Mouse (Mus musculus) lung, embryonic 14.5 days (tissue): ENCODE data around the gene Mipep. TPM values are rescaled to one million over a fixed set of nuclear protein-coding genes. Genes with fewer than 3 reads are reported as not detected.

Experiments used
- ATAC-seq: fragments of 200-750 bp; cut with Nextera tagmentation; 2 replicates; pipeline ENCODE4 v1.8.0; 2017; ENCODE audit warnings: mild to moderate bottlenecking, moderate TSS enrichment, moderate library complexity; ENCODE audit not compliant: insufficient read depth
- DNase-seq: peaks from one replicate; pipeline ENCODE4 v3.0.0-alpha.2; 2015
- H3K27ac ChIP-seq: fragments of 300-500 bp; sonication (generic); 2 replicates; pipeline ENCODE4 v1.5.1; 2014; ENCODE audit warnings: low read depth, mild to moderate bottlenecking, moderate library complexity
- H3K27me3 ChIP-seq: fragments of 300-500 bp; sonication (generic); 2 replicates; pipeline ENCODE4 v1.6.1; 2014; ENCODE audit warnings: low read length, control low read depth; ENCODE audit not compliant: insufficient read depth
- H3K36me3 ChIP-seq: fragments of 300-500 bp; sonication (generic); 2 replicates; pipeline ENCODE4 v1.6.1; 2014; ENCODE audit warnings: control low read depth; ENCODE audit not compliant: insufficient read depth
- H3K4me1 ChIP-seq: fragments of 300-500 bp; sonication (generic); 2 replicates; pipeline ENCODE4 v1.6.1; 2014; ENCODE audit warnings: antibody characterized with exemption, control low read depth; ENCODE audit not compliant: insufficient read depth
- H3K4me2 ChIP-seq: fragments of 300-500 bp; sonication (generic); 2 replicates; pipeline ENCODE4 v1.6.1; 2014; ENCODE audit warnings: mild to moderate bottlenecking
- H3K4me3 ChIP-seq: fragments of 300-500 bp; sonication (generic); 2 replicates; pipeline ENCODE4 v1.5.1; 2014; ENCODE audit warnings: low read depth, low read length
- H3K9ac ChIP-seq: fragments of 300-500 bp; sonication (generic); 2 replicates; pipeline ENCODE4 v1.6.1; 2014
- H3K9me3 ChIP-seq: fragments of 300-500 bp; sonication (generic); 2 replicates; pipeline ENCODE4 v1.6.1; 2016; ENCODE audit warnings: low read depth, low read length, control low read depth
- CTCF ChIP-seq: IDR thresholded peaks from 2 replicates; pipeline ENCODE4 v1.5.1; 2016; ENCODE audit warnings: antibody characterized with exemption, low read depth
- WGBS: fragments of 180-500 bp; shearing (Covaris S2); extraction: QIAGEN DNeasy Blood & Tissue Kit; methylation state at CpG from one replicate; pipeline ENCODE4 v1.1.7; 2014; 5-methylcytosine and 5-hydroxymethylcytosine counted together
- polyA plus RNA-seq: library from polyadenylated mRNA; unstranded; fragments of >200 nt; fragmentation: Nextera tagmentation; extraction: Ambion mirVana; gene quantifications from 2 replicates; pipeline ENCODE4 v1.2.1, GENCODE M21; 2014

Gene Mipep
- polyA plus RNA-seq, 1 experiment from 2014 or later: 26.5 TPM

DNA sequence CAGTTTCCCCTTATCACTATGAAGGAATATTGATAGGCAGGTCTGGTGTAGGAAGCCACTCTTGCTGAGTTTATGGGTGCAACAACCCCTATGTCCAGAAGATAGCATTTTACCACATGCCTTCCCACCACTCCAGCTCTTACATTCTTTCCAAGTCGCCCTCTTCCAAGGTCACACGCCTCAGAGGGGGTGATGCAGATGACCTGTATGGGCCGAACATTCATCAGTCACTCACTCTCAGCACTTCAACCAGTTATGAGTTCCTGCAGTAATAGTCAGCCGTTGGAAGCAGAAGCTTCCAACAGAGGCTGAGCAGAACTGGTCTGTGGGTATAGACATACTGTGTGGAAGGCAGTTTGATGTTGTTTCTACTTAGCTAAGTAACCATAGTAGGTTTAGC lies 27.2 kb downstream of the Mipep start:
- WGBS: 83% methylated on average over 4 of the region's 4 CpGs
- H3K9ac ChIP-seq: no peak overlapping the region
- DNase-seq (no peak), ATAC-seq (no peak)
- no peak overlapping the region for H3K27ac ChIP-seq
- no peak overlapping the region for H3K4me3 ChIP-seq
- H3K4me1 ChIP-seq: no peaks in the 10 kb centered on the region
- H3K4me2 ChIP-seq: no peak overlapping the region
- H3K9me3 ChIP-seq: no peaks in the 10 kb centered on the region
- H3K36me3 ChIP-seq: peaks cover 17% of the 10 kb centered on the region; the same call in 1 of the 2 replicates
- H3K27me3 ChIP-seq: no peaks in the 10 kb centered on the region
- TF ChIP-seq CTCF: no peak

DNA sequence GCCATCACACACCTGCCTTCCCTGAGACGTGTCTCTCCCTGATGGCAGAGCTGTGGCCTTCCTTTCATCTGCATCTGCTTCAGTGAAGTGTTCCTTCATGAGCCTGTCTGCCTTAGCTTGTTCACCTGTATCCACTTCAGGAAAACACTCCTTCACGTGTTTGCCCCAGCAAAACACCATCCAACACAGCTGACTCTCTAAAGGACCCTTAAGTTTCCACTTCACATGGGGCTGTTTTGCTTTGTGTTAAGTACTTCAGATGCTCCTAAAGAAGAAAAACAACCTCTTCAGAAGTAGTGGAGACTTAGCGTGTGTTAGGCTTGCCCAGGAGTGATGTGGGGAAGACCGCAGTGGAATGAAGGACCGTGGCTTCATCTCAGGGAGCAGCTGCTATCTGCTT lies 30.7 kb downstream of the Mipep start:
- H3K9me3 ChIP-seq: no peaks in the 10 kb centered on the region
- WGBS: 65% methylated on average over 5 of the region's 5 CpGs
- H3K4me1 ChIP-seq: peaks cover 7% of the 10 kb centered on the region; the same call in 1 of the 2 replicates
- no peaks in the 10 kb centered on the region for H3K27me3 ChIP-seq
- H3K36me3 ChIP-seq: peaks cover 28% of the 10 kb centered on the region; the same call in 1 of the 2 replicates
- no peak for TF ChIP-seq CTCF
- DNase-seq (peak; percentile 62), ATAC-seq (peak; percentile 85)
- H3K4me3 ChIP-seq: no peak overlapping the region
- H3K27ac ChIP-seq: no peak overlapping the region
- no peak overlapping the region for H3K9ac ChIP-seq
- no peak overlapping the region for H3K4me2 ChIP-seq

DNA sequence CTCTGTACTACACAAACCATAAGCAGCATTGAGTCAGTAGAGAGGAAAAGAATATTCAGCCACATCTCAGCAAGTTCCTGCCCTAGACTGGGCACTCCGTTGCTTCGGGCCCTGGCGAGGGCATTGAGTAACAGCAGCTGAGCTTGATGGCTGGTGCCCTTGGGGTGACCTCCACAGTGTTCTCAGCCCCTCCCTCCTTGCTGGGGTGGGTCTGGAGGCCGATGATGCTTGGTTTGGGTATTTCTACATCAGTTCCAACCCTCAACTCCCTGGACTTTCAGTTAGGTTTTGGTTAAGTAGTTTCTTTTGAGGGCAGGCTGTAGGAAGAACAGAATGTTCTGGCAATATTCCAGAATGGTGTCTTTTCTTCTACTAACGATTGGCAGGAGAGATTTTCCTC lies 33.7 kb downstream of the Mipep start:
- Histone ChIP-seq H3K9me3 (no peaks in the 10 kb centered on the region), H3K4me3 (no peak overlapping the region), H3K9ac (no peak overlapping the region), H3K4me1 (peaks cover 7% of the 10 kb centered on the region; the same call in 1 of the 2 replicates), H3K27ac (no peak overlapping the region), H3K4me2 (no peak overlapping the region), H3K36me3 (peaks cover 28% of the 10 kb centered on the region; the same call in 1 of the 2 replicates), H3K27me3 (no peaks in the 10 kb centered on the region)
- no peak; the same call in 1 of the 2 replicates for ATAC-seq
- 49% methylated on average over 5 of the region's 5 CpGs for WGBS
- peak; percentile 21 for DNase-seq
- TF ChIP-seq CTCF: no peak

DNA sequence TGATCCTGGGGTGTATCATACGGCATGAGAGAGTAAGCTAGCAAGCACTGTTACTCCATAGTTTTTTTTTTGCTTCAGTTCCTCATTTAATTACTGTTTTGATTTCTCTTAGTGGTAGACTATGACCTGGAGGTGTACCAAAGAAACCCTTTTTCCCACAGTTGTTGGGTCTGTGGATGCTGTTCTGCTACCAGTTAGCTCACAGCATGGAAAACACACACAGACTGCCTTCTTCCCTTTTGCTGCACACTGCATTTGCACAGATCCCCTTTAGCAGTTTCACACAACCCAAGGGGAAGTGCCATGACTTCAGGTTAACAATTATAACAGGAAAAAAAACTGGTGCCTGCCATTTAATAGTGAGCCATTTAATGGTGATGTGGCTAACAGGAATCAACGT lies 45.7 kb downstream of the Mipep start:
- Histone ChIP-seq H3K9me3 (no peaks in the 10 kb centered on the region), H3K27ac (no peak overlapping the region), H3K9ac (no peak overlapping the region), H3K4me1 (no peaks in the 10 kb centered on the region), H3K4me3 (no peak overlapping the region), H3K36me3 (peaks cover 33% of the 10 kb centered on the region), H3K27me3 (no peaks in the 10 kb centered on the region), H3K4me2 (no peak overlapping the region)
- WGBS: 87% methylated on average over 2 of the region's 2 CpGs
- TF ChIP-seq CTCF: no peak
- DNase-seq (no peak), ATAC-seq (no peak)

DNA sequence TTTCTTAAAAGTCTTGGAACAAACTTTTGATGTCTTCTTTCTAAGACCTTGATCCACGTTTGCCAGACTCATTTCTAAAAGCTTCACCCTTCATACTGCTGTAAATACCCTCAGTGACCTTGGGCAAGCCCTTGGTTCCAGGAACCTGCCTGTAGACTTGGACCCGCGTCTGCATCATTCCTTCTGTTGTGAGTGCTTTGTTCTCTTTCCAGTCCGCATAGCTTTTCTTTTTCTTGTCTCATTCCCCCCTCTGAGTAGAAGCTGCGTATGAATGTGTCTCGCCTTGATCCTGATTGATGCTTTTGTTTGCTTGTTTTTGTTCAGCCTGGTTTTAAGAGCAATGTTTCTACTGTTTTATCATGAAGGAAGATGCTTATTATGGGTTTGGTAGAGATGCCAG lies 52.3 kb downstream of the Mipep start:
- ATAC-seq (no peak), DNase-seq (no peak)
- H3K9me3 ChIP-seq: no peaks in the 10 kb centered on the region
- no peak overlapping the region for H3K9ac ChIP-seq
- 82% methylated on average over 6 of the region's 6 CpGs for WGBS
- H3K27ac ChIP-seq: no peak overlapping the region
- H3K4me1 ChIP-seq: peaks cover 12% of the 10 kb centered on the region
- no peak overlapping the region for H3K4me3 ChIP-seq
- TF ChIP-seq CTCF: no peak
- peaks cover 11% of the 10 kb centered on the region for H3K36me3 ChIP-seq
- H3K27me3 ChIP-seq: no peaks in the 10 kb centered on the region
- no peak overlapping the region for H3K4me2 ChIP-seq

DNA sequence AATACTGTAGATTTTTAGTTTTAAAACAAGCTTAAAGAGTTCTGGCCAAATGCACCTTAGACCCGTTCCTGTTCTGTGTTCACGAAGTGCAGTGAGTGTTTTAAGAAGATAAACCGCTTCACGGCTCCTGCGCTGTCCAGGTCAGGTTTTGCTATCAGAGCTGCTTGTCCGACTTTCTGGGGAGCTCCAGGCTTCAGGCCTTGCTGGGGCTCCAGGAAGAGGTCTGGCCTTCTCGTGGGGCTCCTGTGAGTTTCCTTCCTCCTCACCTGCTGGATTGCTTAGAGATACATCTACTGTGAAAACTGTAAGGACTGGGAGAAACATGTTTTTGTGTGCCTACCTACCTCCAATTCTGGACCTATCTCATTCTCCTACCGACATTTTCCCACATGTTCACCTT lies 55.3 kb downstream of the Mipep start:
- DNase-seq (no peak), ATAC-seq (no peak)
- Histone ChIP-seq H3K4me1 (peaks cover 22% of the 10 kb centered on the region), H3K4me3 (no peak overlapping the region), H3K27me3 (no peaks in the 10 kb centered on the region), H3K36me3 (peaks cover 5% of the 10 kb centered on the region; the same call in 1 of the 2 replicates), H3K9ac (no peak overlapping the region), H3K4me2 (no peak overlapping the region), H3K27ac (no peak overlapping the region), H3K9me3 (no peaks in the 10 kb centered on the region)
- TF ChIP-seq CTCF: no peak
- 69% methylated on average over 8 of the region's 8 CpGs for WGBS

DNA sequence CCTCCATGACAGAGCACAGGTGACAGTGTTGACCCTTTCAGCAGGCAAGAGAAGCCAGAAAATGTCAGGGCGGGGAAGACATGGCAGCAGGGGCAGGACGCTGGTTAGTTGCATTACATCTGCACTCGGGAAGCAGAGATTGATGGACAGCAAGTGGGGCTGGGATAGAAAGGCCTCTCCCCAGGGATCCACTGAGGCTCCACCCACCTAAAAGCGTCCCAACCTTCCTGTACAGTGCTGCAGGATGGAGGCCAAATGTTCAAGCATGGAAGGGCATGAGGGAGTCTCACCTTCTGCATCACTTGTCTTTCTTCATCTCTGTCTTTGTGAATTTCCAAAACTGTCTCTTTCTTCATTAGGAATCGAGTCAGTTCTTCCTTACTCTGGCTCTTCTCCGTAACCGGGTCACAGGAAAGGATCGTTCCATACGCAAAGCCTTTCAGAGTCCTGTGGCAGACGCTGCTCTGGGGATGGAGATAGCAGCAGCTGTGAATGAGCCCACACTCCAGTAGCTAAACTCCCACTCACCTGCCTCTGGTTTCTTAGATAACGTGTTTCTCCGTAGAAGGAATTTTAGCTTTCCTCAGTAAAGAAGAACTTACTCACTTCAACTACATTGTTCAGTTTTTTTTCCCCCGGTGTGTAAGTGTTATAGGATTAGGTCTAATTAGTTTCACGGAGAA lies 57.7 kb downstream of the Mipep start:
- H3K9me3 ChIP-seq: no peaks in the 10 kb centered on the region
- TF ChIP-seq CTCF: no peak
- H3K4me3 ChIP-seq: no peak overlapping the region
- DNase-seq (no peak), ATAC-seq (0 out of 2 replicates have a peak, but pooled peaks have one; percentile 32)
- WGBS: 40% methylated on average over 14 of the region's 14 CpGs
- H3K36me3 ChIP-seq: 0 out of 2 replicates have a peak, but pooled peaks cover 6% of the 10 kb centered on the region
- no peak overlapping the region for H3K9ac ChIP-seq
- peaks cover 31% of the 10 kb centered on the region for H3K4me1 ChIP-seq
- no peak overlapping the region for H3K4me2 ChIP-seq
- no peaks in the 10 kb centered on the region for H3K27me3 ChIP-seq
- peak overlapping the region; percentile 22; the same call in 1 of the 2 replicates for H3K27ac ChIP-seq
